Mouse (Mus musculus) left cerebral cortex, adult 8-10 months (tissue): ENCODE data around the gene Capzb. TPM values are rescaled to one million over a fixed set of nuclear protein-coding genes. Genes with fewer than 3 reads are reported as not detected.

Source experiments
- DNase-seq, 2 experiments: peaks; one replicate each; pipeline ENCODE4 v3.0.0; 2022; ENCODE audit warnings: low spot score in 2 of 2
- total RNA-seq, 4 experiments: library from RNA; stranded (reverse); gene quantifications; 2 replicates each; pipeline ENCODE4 v1.2.4; 2022

Capzb gene
- total RNA-seq, 4 experiments from 2014 or later: 310 to 345 (median 321) TPM

DNA sequence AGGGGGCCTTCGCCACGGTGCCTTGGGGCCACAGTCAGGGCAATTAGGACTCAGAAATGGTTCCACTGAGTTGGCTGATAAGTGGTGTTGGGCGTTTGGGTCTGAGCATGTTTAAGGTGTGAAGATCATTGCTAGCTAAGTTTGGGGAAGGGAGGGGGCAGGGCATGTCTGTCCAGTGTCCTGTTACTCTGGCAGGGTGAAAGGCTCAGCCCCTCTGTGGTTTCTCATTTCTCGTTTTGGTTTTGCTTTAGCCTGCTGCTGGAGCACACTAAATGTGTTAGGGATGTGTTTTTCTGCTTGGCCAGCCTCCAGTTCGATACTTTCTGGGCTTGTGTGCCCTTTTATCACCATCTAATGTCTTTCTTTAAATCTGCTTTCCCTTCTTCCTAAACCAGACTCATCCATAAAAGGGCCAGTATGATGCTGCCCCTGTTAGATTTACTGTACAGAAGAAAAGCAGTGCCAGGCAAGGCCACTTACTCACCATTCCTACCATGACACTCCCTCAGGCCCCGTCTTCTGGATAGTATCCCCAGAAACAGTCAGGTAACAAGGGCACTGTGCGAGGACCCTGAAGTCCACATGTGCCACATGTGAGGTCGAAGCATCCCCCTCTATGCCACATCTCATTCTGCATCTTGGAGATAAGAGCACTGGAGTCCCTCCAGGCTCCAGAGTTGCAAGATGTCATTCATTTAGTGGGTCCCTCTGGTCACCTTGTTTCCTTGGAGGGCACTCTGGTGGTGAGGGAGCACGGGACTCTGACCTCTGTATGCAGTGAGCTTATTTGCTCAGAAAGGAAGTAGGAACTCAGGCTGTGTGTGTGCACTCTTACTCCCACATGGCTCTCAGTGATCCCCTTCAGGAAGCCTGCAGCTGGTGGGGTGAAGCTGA, 15.8 kb downstream of the Capzb start:
- no peak for DNase-seq

DNA sequence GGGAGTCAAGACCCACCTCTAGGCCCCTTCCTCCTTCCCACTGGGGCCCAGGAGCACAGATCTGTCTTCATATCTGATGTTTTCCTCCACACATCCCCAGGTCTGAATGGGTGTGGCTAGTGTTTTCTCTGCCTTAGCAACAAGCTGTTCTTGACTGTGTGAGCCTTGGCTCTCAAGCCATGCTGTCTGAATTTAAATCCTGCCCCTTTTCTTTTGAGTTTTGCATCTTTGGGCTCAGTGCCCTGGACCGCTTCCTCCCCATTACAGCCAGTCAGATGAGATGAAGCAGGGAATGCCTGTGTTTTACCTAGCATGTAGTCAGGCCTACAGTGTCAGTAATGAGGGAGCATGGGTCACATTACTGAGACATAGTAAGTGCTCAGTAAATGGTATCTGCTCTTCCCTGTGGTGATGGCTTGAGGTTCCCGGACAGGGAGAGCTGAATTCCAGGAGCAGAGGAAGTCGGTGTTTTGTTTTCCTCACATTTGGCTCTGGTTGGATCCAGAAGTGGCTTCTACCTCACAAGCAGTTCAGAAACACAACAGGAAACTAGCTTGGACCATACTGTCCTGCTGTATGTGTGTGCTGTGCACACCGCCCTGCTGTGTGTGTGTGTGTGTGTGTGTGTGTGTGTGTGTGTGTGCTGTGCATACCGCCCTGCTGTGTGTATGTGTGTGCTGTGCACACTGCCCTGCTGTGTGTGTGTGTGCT, 16.6 kb downstream of the Capzb start:
- no peak for DNase-seq

DNA sequence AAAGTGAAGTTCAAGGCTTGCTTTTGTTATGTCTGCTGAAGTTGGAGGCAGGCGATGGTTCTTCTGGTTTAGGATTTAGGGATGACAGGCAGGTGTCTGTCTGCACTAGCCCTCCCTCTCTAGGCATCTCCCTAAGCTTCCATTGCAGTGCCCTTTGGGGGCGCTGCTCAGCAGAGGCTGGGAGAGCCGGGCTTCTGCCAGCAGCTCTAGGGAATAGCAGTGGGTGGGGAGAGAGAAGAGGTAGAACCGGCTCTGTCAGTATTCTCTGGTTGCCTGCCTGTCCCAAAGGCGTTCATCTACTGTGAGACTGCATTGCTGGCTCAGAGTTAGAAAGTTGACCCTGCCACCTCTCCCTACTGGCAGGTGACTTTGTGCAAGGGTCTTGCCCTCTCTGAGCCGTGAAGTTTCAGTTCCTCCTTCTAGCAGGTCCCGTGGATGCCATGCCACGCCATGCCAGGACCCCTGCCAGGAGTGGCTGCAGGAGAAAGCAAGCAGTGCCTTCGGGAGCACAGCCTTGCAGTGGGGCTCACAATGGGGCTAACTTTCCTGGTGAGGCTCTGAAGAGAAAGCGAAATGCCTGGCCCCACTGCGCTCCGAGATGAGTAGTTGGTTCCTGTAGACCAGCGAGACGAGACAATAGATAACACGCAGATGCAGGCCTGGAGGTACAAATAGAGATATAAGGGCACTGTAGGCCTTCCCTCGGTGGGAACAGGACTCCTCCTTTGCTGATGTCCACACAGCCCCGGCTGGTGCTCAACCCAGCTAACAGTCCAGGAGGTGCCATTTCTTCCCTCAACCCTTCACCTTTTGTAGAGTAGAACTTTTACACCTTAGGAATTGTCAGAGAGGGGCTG, 19.5 kb downstream of the Capzb start:
- DNase-seq: no peak

DNA sequence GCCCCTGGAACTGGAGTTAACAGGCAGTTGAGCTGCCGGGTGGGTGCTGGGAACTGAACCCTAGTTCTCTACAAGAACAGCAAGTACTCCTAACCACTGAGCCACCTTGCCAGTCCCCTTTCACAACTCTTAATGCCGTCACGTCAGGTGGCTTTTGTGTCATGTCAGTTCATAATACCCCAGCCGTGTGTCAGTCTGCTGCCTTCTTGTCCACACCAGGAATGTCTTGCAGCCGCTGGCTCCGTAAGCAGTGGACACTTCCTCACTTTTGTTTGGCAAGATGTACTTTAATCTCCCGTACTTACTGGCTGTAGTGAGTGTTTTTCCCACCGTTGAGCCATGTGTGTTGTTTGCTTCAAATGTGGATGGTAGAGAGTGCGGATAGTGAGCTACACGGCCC, 20.4 kb downstream of the Capzb start:
- no peak for DNase-seq

DNA sequence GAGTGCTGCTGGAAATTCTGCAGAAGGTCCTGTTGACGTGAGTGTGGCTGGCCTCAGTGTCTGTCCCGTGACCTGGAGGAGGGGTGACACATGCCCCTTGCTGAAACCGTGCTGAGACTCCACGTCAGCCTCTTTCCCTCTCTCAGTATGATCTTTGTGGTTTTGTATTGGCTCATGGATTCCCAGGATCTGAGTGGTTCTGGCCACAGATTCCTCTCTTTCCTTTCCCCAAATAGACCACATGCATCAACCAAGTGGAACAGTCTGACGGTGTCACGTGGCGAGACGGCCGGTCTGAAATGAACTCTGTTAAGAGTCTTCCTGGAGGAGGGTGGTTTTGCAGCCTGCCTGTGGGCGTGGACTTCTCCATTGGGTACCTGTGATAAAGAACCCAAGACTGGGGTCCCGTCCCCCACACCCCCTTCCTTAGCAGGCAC, 21.3 kb downstream of the Capzb start:
- DNase-seq: peak in 1 of 2 experiments; percentile 33

- no peak for DNase-seq
Measured at GRCm38 (mm10) chr4:139216566-139216965, 23.9 kb downstream of the Capzb start.

DNA sequence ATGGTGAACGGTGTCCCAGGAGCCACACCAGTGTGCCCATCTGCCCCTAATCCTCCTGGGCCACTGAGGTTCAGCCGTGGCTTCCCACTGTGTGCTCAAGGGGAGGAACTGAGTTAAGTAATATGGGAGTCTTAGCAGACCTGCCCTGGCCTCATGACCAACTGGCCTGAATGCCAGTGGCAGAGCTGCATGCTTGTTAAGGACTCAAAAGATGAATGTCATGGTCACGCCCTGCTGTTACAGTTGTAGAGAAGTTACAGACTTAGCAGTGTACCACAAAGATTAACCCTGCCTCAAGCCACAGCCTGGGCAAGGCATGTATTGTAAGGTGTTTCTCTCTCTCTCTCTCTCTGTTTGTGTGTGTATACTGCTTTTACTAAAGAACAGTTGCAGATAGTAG, 25.8 kb downstream of the Capzb start:
- no peak for DNase-seq

GRCm38 (mm10) chr4:139219656-139220055, 27.0 kb downstream of the Capzb start:
- DNase-seq: no peak

DNA sequence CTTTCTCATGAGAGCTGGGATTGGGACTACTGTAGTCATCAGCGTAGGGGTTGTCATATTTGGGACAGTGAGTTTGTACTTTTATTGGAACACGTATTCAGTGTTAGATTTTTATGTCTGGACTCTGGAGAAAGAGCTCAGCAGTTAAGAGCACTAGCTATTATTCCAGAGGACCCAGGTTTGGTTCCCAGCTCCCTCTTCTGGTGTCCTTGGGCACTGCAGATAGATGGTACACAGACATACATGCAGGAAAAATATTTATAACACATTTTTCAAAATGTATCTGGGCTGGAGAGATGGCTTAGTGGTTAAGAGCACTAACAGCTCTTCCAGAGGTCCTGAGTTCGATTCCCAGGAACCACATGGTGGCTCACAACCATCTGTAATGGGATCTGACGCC, 28.3 kb downstream of the Capzb start:
- DNase-seq: no peak

DNA sequence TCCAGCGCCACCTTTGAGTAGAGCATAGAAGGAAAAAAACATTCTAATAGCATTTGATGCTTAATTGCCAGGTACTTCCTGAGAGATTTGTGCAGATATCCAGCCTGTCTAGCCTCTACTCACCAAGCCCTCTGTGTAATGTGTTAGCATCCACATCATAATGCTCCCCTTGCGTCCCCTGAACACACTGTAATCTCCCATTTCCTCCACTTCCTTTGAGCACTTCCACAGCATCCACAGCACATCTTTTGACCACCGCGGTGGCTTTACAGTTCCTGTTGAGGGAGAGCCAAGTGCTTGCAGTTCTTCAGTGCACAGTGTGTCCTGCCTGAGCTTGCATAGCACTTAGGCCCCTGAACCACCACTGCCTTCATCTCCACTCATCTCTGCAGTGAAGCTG, 29.1 kb downstream of the Capzb start:
- DNase-seq: no peak

GRCm38 (mm10) chr4:139225115-139225514, 32.4 kb downstream of the Capzb start:
- no peak for DNase-seq

DNA sequence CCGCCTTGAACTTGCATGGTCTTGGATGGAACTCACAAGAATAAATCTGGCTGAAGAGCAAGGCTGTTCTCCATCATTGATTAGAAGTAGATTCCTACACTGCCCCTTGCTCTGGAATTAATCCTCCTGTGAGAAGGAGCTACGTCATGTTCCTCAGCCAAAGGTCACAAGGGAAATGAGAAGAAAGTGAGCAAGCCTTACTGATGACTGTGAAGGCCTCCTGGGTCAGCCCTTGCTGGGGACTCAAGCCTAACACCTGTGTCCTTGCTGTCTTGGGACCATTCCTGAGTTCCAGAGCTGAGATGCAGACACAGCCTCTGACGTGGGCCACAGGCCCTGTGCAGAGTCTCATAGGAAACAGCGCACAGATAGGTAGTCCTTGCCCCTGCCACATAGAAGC, 33.2 kb downstream of the Capzb start:
- no peak for DNase-seq

GRCm38 (mm10) chr4:139226504-139227216, 34.0 kb downstream of the Capzb start:
- no peak for DNase-seq

DNA sequence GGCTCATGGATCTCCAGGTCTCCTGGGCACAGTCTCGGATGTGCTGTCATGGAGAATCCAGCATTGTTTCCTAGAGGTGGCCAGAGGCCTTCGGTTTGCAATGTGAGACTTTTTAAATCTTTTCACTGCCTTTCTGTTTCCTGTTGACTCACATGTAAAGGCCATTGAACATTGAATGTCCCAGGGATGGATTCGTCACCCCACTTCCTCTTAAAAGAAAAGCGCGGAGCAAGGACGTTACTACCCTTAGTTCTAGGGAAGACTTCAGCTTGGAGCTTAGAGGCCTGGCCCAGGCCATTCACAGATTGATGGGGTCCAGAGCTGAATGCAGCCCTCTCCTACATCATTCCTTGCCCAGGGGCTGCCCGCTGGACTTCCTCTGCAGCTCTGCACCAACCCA, 35.2 kb downstream of the Capzb start:
- DNase-seq: no peak

DNA sequence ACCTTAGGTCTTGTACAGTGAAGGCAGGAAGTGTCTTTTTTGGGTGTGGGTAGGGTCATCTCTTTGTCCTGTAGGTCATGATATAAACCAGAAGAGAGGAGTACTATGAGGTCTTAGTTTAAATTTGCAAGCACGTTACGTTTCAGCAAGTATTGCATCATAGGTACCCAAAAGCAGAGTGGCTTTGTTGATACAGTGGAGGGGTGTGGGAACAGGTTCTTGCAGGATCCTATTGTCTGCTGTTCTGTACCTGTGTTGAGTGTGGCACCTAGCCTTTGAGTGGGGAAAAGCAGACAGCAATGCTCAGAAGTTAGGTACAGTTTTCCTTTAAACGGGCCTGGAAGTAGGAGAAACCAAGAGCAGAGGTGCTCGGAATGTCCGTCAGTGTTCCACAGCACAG, 36.6 kb downstream of the Capzb start:
- DNase-seq: no peak

GRCm38 (mm10) chr4:139230376-139231120, 37.8 kb downstream of the Capzb start:
- no peak for DNase-seq

DNA sequence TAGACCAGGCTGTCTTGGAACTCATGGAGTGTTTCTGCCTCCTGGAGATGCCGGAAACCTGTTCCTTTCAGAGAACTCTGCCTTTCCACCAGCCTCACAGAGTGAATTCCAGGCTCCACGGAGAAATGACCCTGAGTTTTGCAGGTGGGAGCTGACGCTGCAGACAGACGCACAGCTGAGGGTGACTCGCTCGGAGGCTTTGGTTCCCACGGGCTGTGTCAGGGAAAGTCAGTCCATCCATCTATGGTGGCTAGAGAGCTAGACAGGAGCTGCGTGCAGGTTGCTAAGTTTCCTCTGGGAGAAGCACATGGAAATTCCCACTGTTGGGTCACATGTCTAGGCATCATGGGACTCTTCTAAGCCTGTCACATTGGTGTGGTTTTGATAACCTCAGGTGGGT, 38.5 kb downstream of the Capzb start:
- no peak for DNase-seq

DNA sequence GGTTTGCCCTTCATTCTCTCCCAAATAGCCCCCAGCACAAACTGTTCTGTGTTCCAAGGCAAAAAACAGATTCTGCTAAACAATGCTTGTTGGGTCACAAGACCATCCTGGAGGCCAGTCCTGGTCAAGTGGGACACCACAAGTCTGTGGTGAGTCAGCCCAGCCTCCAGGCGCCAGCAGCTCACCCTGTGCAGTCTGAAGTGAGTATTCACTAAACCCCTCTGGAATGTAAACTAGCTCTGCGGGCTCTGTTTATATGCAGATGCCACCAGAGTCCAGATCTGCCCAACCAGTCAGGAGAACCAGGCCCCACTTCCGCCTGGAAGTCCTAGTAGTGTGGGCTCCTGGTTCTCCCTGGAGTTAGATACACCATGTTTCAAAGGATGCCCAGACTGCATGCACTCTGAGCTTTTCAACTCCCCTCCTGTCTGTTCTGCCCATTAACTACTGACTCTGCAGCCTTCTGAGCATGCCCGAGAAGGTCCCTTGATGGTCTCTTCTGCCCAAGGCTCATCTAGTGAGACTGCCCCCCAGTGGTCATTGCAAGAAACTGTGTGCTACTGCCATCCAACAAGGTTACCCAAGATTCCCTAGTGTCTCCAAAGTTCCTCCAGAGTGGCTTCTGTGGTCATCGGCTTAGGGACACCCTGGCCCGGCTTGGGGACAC, 39.9 kb downstream of the Capzb start:
- peak in 1 of 2 experiments; percentile 56 for DNase-seq

GRCm38 (mm10) chr4:139233146-139233495, 40.4 kb downstream of the Capzb start:
- DNase-seq: no peak

- DNase-seq: no peak
Measured at GRCm38 (mm10) chr4:139233755-139234254, 41.1 kb downstream of the Capzb start.
